Mouse (Mus musculus) lung, embryonic 16.5 days (tissue): ENCODE data around the gene Pin1. TPM values are rescaled to one million over a fixed set of nuclear protein-coding genes. Genes with fewer than 3 reads are reported as not detected.

ENCODE experiments used
- ATAC-seq: fragments of 200-750 bp; cut with Nextera tagmentation; 2 replicates; pipeline ENCODE4 v1.8.0; 2017; ENCODE audit warnings: low read depth, mild to moderate bottlenecking, moderate library complexity
- H3K27ac ChIP-seq: fragments of 300-500 bp; sonication (generic); 2 replicates; pipeline ENCODE4 v1.5.1; 2014; ENCODE audit warnings: mild to moderate bottlenecking, control low read depth, low read length
- H3K27me3 ChIP-seq: fragments of 300-500 bp; sonication (generic); 2 replicates; pipeline ENCODE4 v1.6.1; 2014; ENCODE audit warnings: low read depth, low read length, mixed read lengths; ENCODE audit not compliant: control insufficient read depth, insufficient read depth
- H3K36me3 ChIP-seq: fragments of 300-500 bp; sonication (generic); 2 replicates; pipeline ENCODE4 v1.6.1; 2014; ENCODE audit warnings: low read length; ENCODE audit not compliant: control insufficient read depth, insufficient read depth
- H3K4me1 ChIP-seq: fragments of 300-500 bp; sonication (generic); replicated peaks from 2 replicates; pipeline ENCODE4 v1.6.1; 2014; ENCODE audit warnings: low read length, mixed read lengths; ENCODE audit not compliant: control insufficient read depth, insufficient read depth
- H3K4me2 ChIP-seq: fragments of 300-500 bp; sonication (generic); 2 replicates; pipeline ENCODE4 v1.6.1; 2014; ENCODE audit warnings: low read depth, low read length, control low read depth
- H3K4me3 ChIP-seq: fragments of 300-500 bp; sonication (generic); 2 replicates; pipeline ENCODE4 v1.5.1; 2014; ENCODE audit warnings: mild to moderate bottlenecking, low read length, control low read depth
- H3K9ac ChIP-seq: fragments of 300-500 bp; sonication (generic); 2 replicates; pipeline ENCODE4 v1.6.1; 2014; ENCODE audit warnings: low read length, control low read depth
- H3K9me3 ChIP-seq: fragments of 300-500 bp; sonication (generic); 2 replicates; pipeline ENCODE4 v1.6.1; 2016; ENCODE audit warnings: low read length; ENCODE audit not compliant: control insufficient read depth
- WGBS: fragments of 180-500 bp; shearing (Covaris S2); extraction: QIAGEN DNeasy Blood & Tissue Kit; methylation state at CpG from one replicate; pipeline ENCODE4 v1.1.7; 2014; 5-methylcytosine and 5-hydroxymethylcytosine counted together
- polyA plus RNA-seq: library from polyadenylated mRNA; unstranded; fragments of >200 nt; fragmentation: Nextera tagmentation; extraction: Ambion mirVana; gene quantifications from 2 replicates; pipeline ENCODE4 v1.2.1, GENCODE M21; 2015

Gene Pin1
- polyA plus RNA-seq, 1 experiment from 2014 or later = 47.4 TPM

DNA sequence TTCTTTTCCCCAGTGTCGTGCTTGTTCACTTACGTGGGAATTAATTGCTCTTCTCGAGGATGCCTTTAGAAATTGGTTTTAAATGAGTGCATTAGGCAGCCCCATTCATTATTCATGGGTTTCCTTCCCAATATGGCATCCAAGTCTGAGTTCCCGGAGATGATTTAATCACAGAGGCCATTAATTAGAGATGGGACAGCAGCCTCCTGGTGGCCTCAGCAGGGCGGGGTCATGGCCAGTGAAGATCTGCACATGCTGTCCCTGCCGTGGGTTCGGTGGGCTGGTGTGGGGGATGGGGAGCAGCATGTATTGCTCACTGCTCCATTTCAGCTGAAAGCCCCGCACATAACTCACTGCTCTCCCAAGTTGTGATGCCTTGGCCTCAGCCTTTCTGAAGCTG, 14.0 kb downstream of the Pin1 start:
- Histone ChIP-seq H3K36me3 (peaks cover 22% of the 10 kb centered on the region), H3K27ac (no peak overlapping the region), H3K27me3 (no peaks in the 10 kb centered on the region), H3K4me1 (no peaks in the 10 kb centered on the region), H3K9ac (no peak overlapping the region), H3K9me3 (no peaks in the 10 kb centered on the region), H3K4me3 (no peak overlapping the region), H3K4me2 (no peak overlapping the region)
- 33% methylated on average over 8 of the region's 8 CpGs for WGBS
- no peak for ATAC-seq

GRCm38 (mm10) chr9:20666510-20667034, 14.7 kb downstream of the Pin1 start:
- no peak for ATAC-seq
- Histone ChIP-seq H3K36me3 (peaks cover 19% of the 10 kb centered on the region), H3K4me3 (no peak overlapping the region), H3K4me2 (no peak overlapping the region), H3K27me3 (no peaks in the 10 kb centered on the region), H3K9ac (no peak overlapping the region), H3K27ac (no peak overlapping the region), H3K4me1 (no peaks in the 10 kb centered on the region), H3K9me3 (no peaks in the 10 kb centered on the region)
- 10% methylated on average over 7 of the region's 7 CpGs for WGBS

- Histone ChIP-seq H3K4me1 (peaks cover 2% of the 10 kb centered on the region; the same call in 1 of the 2 replicates), H3K4me3 (no peak overlapping the region), H3K36me3 (peaks cover 8% of the 10 kb centered on the region), H3K9me3 (no peaks in the 10 kb centered on the region), H3K4me2 (no peak overlapping the region), H3K27ac (no peak overlapping the region), H3K27me3 (no peaks in the 10 kb centered on the region), H3K9ac (no peak overlapping the region)
- 90% methylated on average over 22 of the region's 22 CpGs for WGBS
- ATAC-seq = no peak
Observed at GRCm38 (mm10) chr9:20668065-20668464, 16.2 kb downstream of the Pin1 start.

- Histone ChIP-seq H3K9me3 (no peaks in the 10 kb centered on the region), H3K36me3 (no peaks in the 10 kb centered on the region), H3K4me3 (no peak overlapping the region), H3K27ac (no peak overlapping the region), H3K4me2 (no peak overlapping the region), H3K27me3 (no peaks in the 10 kb centered on the region), H3K4me1 (peaks cover 2% of the 10 kb centered on the region; the same call in 1 of the 2 replicates), H3K9ac (no peak overlapping the region)
- ATAC-seq = no peak
- 62% methylated on average over 16 of the region's 16 CpGs for WGBS
Observed at GRCm38 (mm10) chr9:20672047-20672446, 20.2 kb downstream of the Pin1 start.

DNA sequence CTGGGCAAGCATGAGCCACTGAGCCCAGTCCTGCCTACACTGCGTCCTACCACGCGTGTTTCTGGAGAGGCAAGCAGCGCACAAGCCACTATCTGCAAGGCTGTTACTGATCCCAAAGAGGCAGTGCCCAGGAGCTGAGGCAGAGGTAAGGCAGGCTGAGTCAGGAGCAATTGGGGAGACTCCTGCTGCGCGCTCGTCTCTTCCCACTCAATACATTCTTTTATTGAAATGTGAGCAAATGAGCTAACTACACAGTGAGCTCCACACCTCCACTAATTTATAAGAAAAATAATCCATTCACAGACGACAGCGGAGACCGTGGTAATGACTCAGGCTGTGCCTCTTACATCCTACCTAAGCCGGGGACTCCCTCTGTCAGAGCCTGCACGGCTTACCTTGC, 26.0 kb downstream of the Pin1 start:
- no peaks in the 10 kb centered on the region for H3K9me3 ChIP-seq
- H3K4me2 ChIP-seq = no peak overlapping the region
- no peaks in the 10 kb centered on the region for H3K4me1 ChIP-seq
- ATAC-seq = no peak
- no peak overlapping the region for H3K27ac ChIP-seq
- H3K9ac ChIP-seq = no peak overlapping the region
- no peaks in the 10 kb centered on the region for H3K27me3 ChIP-seq
- H3K36me3 ChIP-seq = no peaks in the 10 kb centered on the region
- no peak overlapping the region for H3K4me3 ChIP-seq
- WGBS = 87% methylated on average over 12 of the region's 12 CpGs

- WGBS = 77% methylated on average over 9 of the region's 9 CpGs
Observed at GRCm38 (mm10) chr9:20680378-20680958, 28.6 kb downstream of the Pin1 start.

DNA sequence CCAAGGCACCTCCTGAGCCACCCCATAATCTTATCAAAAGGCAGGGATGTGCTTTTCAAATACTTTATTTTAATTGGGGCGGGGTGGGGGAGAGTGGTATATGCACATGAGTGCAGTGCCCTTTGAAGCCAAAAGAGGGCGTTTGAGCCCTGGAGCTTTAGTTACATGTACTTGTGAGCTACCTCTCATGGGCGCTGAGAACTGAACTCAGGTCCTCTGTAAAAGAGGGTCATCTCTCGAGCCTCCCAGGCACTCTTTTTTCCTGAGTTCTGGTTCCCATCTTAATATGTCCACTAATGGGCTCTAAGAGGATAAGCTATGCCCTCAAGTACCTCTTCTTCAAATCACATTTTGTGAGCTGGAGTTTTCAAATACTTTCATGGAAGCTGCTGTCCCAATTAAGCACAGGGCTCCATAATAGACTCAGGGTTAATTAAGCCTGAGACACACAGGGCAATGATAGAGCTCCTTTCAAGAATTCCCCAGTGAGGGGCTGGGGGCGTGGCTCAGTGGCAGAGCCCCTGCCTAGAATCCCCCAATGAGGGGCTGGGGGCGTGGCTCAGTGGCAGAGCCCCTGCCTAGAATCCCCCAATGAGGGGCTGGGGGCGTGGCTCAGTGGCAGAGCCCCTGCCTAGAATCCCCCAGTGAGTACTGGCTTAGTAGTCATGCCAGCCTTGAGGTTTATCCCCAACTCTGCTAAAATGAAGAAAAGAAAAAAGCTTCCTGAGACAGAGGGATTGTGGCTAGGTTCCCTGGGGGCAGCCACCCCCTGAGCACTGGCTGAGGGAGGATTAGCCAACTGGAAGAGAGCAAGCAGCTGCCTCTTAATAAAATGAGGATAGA, 29.9 kb downstream of the Pin1 start:
- Histone ChIP-seq H3K27me3 (no peaks in the 10 kb centered on the region), H3K4me2 (no peak overlapping the region), H3K9me3 (no peaks in the 10 kb centered on the region), H3K27ac (no peak overlapping the region), H3K4me3 (no peak overlapping the region), H3K9ac (no peak overlapping the region), H3K36me3 (no peaks in the 10 kb centered on the region), H3K4me1 (no peaks in the 10 kb centered on the region)
- ATAC-seq = no peak
- WGBS = 49% methylated on average over 6 of the region's 7 CpGs

More at GRCm38 (mm10) chr9:20680378-20680958, 28.6 kb downstream of the Pin1 start:
- H3K4me1 ChIP-seq = no peaks in the 10 kb centered on the region
- no peaks in the 10 kb centered on the region for H3K9me3 ChIP-seq
- no peak overlapping the region for H3K27ac ChIP-seq
- no peak overlapping the region for H3K9ac ChIP-seq
- no peak for ATAC-seq
- no peaks in the 10 kb centered on the region for H3K36me3 ChIP-seq
- no peak overlapping the region for H3K4me2 ChIP-seq
- no peaks in the 10 kb centered on the region for H3K27me3 ChIP-seq
- H3K4me3 ChIP-seq = no peak overlapping the region

GRCm38 (mm10) chr9:20682389-20682722, 30.5 kb downstream of the Pin1 start:
- H3K9me3 ChIP-seq = no peaks in the 10 kb centered on the region
- H3K4me2 ChIP-seq = no peak overlapping the region
- no peaks in the 10 kb centered on the region for H3K36me3 ChIP-seq
- H3K4me3 ChIP-seq = no peak overlapping the region
- H3K27me3 ChIP-seq = no peaks in the 10 kb centered on the region
- H3K4me1 ChIP-seq = no peaks in the 10 kb centered on the region
- H3K27ac ChIP-seq = no peak overlapping the region
- ATAC-seq = no peak
- WGBS = 68% methylated on average over 2 of the region's 2 CpGs
- H3K9ac ChIP-seq = no peak overlapping the region

DNA sequence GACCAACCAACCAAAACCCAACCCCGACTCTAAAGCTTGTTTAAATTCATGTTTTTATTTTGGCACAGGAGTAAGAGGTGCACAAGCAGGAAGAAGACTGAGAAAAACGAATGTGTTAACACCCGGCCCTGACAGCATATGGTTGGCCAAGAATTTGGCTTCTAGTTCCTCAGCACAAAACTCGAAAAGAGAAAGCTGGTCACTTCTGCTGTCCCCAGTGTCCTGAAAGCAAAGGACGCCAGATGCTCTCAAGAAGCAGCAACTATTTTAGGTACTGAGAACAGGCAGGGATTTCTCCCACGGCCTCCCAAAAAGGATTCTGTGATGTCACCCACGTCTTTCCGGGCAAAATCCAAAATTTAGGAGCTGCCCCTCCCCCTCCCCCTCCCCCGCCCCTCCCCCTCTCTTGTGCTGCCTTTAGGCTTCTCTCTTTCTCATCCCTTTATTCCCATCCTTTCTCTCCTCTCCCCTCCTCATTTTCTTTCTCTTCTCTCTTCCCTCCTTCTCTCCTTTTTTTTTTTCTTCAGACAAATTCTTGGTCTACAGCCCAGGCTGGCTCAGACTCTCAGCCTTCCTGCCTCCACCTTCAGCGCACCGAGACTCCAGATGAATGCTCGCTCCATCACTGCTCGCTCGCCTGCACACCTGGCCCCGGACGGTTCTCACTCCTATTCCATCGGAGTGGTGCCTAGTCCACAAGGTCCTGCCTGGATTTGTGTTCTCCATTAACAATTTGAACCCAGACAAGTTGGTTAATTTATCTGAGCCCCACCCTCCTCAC, 33.4 kb downstream of the Pin1 start:
- Histone ChIP-seq H3K4me3 (no peak overlapping the region), H3K9me3 (no peaks in the 10 kb centered on the region), H3K27ac (no peak overlapping the region), H3K9ac (no peak overlapping the region), H3K4me2 (no peak overlapping the region), H3K27me3 (no peaks in the 10 kb centered on the region), H3K36me3 (no peaks in the 10 kb centered on the region), H3K4me1 (no peaks in the 10 kb centered on the region)
- 56% methylated on average over 16 of the region's 17 CpGs for whole genome bisulfite sequencing
- no peak for ATAC-seq
